Mouse (Mus musculus): ENCODE results near the gene Mbtps2. TPM values are rescaled to one million over a fixed set of nuclear protein-coding genes. Genes with fewer than 3 reads are reported as not detected.

Mbtps2 gene
- polyA plus RNA-seq, 1 experiment from 2014 or later: 23.8 TPM

Other genes with a start within 250 kb of the Mbtps2 start
- gene Phex, start 183.4 kb downstream of the Mbtps2 start, polyA plus RNA-seq (2014; fragmentation: Nextera tagmentation; extraction: Ambion mirVana): 0.08 and 0.22 TPM in 2 replicates
- 56.6 and 59.7 TPM in 2 replicates for gene Sms, start 106.4 kb downstream of the Mbtps2 start, polyA plus RNA-seq (2014; fragmentation: Nextera tagmentation; extraction: Ambion mirVana)
- gene Yy2, start 29.7 kb downstream of the Mbtps2 start, polyA plus RNA-seq (2014; fragmentation: Nextera tagmentation; extraction: Ambion mirVana): 3.6 and 4.3 TPM in 2 replicates
- 0.45 and 0.65 TPM in 2 replicates for gene Smpx, start 100.2 kb upstream of the Mbtps2 start, polyA plus RNA-seq (2014; fragmentation: Nextera tagmentation; extraction: Ambion mirVana)
- gene Klhl34, start 219.7 kb upstream of the Mbtps2 start, polyA plus RNA-seq (2014; fragmentation: Nextera tagmentation; extraction: Ambion mirVana): 0.27 and 0.36 TPM in 2 replicates